Mouse (Mus musculus) urinary bladder, adult 2 months (tissue): ENCODE data around the gene Ankrd65. TPM values are rescaled to one million over a fixed set of nuclear protein-coding genes. Genes with fewer than 3 reads are reported as not detected.
"Not testable (repeated sequence)": the region's sequence is repeated elsewhere in the genome, so short reads cannot be mapped to it uniquely, and the experiment has no call there.

Source experiments
- DNase-seq: peaks from one replicate; pipeline ENCODE4 v3.0.0; 2022; ENCODE audit warnings: low spot score
- polyA plus RNA-seq: library from polyadenylated mRNA; depleted of rRNA; stranded (reverse); fragments of >200 nt; gene quantifications from 2 replicates; pipeline ENCODE4 v1.2.3, GENCODE M21; 2012

Ankrd65 gene
- polyA plus RNA-seq, 1 experiment: 0.81 TPM

- no peak for DNase-seq
Observed at GRCm38 (mm10) chr4:155774971-155775740, 15.1 kb upstream of the Ankrd65 start.

GRCm38 (mm10) chr4:155775855-155776254 lies 14.4 kb upstream of the Ankrd65 start:
- no peak for DNase-seq

- DNase-seq: no peak
Observed at GRCm38 (mm10) chr4:155776704-155777335, 13.4 kb upstream of the Ankrd65 start.

- DNase-seq: no peak
Observed at GRCm38 (mm10) chr4:155777816-155778215, 12.4 kb upstream of the Ankrd65 start.

GRCm38 (mm10) chr4:155779498-155779897 lies 10.7 kb upstream of the Ankrd65 start:
- DNase-seq: no peak

- no peak for DNase-seq
Observed at GRCm38 (mm10) chr4:155780895-155781294, 9.3 kb upstream of the Ankrd65 start.

GRCm38 (mm10) chr4:155783486-155784080 lies 6.7 kb upstream of the Ankrd65 start:
- DNase-seq: no peak

- DNase-seq: peak; percentile 80
Observed at GRCm38 (mm10) chr4:155784081-155784701, 6.0 kb upstream of the Ankrd65 start.

- no peak for DNase-seq
Observed at GRCm38 (mm10) chr4:155785246-155785645, 5.0 kb upstream of the Ankrd65 start.

- no peak for DNase-seq
Observed at GRCm38 (mm10) chr4:155785819-155786218, 4.4 kb upstream of the Ankrd65 start, which contains the start of gene Tmem88b. Gene Tmem88b (minus strand): TSS chr4:155785874.

- DNase-seq: no peak
Observed at GRCm38 (mm10) chr4:155788300-155788699, 1.9 kb upstream of the Ankrd65 start.

- not testable (repeated sequence) for DNase-seq
Observed at GRCm38 (mm10) chr4:155788833-155789232, 1.4 kb upstream of the Ankrd65 start.

GRCm38 (mm10) chr4:155790650-155791161 lies 467 bp downstream of the Ankrd65 start:
- peak; percentile 41 for DNase-seq

GRCm38 (mm10) chr4:155791240-155791933 lies 1.1 kb downstream of the Ankrd65 start:
- DNase-seq: no peak

- DNase-seq: no peak
Observed at GRCm38 (mm10) chr4:155793730-155794129, 3.5 kb downstream of the Ankrd65 start.

GRCm38 (mm10) chr4:155802075-155802474 lies 11.8 kb downstream of the Ankrd65 start:
- DNase-seq: no peak

GRCm38 (mm10) chr4:155802741-155803339 lies 12.6 kb downstream of the Ankrd65 start, which contains the start of gene Mrpl20:
Gene Mrpl20 (plus strand): TSS chr4:155802878.
- no peak for DNase-seq

GRCm38 (mm10) chr4:155803340-155804041 lies 13.3 kb downstream of the Ankrd65 start:
- peak; percentile 97 for DNase-seq

- DNase-seq: no peak
Observed at GRCm38 (mm10) chr4:155807841-155808240, 17.6 kb downstream of the Ankrd65 start.

GRCm38 (mm10) chr4:155811929-155812664 lies 21.9 kb downstream of the Ankrd65 start, which contains the start of gene Ccnl2:
Gene Ccnl2 (plus strand): TSS chr4:155812489.
- peak; percentile 84 for DNase-seq
